Mouse (Mus musculus) embryonic facial prominence, embryonic 12.5 days (tissue): ENCODE results near the gene Gm44502. TPM values are rescaled to one million over a fixed set of nuclear protein-coding genes. Genes with fewer than 3 reads are reported as not detected.

Experiments
- ATAC-seq: fragments of 200-750 bp; cut with Nextera tagmentation; 2 replicates; pipeline ENCODE4 v1.8.0; 2017; ENCODE audit not compliant: insufficient number of reproducible peaks, insufficient read depth, low FRiP score, low TSS enrichment
- H3K27ac ChIP-seq: fragments of 300-500 bp; sonication (generic); 2 replicates; pipeline ENCODE4 v1.5.1; 2016; ENCODE audit warnings: mild to moderate bottlenecking
- H3K27me3 ChIP-seq: fragments of 300-500 bp; sonication (generic); 2 replicates; pipeline ENCODE4 v1.6.1; 2016; ENCODE audit warnings: mild to moderate bottlenecking, moderate library complexity
- H3K36me3 ChIP-seq: fragments of 300-500 bp; sonication (generic); 2 replicates; pipeline ENCODE4 v1.6.1; 2016; ENCODE audit warnings: mild to moderate bottlenecking
- H3K4me1 ChIP-seq: fragments of 300-500 bp; sonication (generic); 2 replicates; pipeline ENCODE4 v1.6.1; 2016
- H3K4me2 ChIP-seq: fragments of 300-500 bp; sonication (generic); replicated peaks from 2 replicates; pipeline ENCODE4 v1.6.1; 2016; ENCODE audit warnings: mild to moderate bottlenecking, moderate library complexity
- H3K4me3 ChIP-seq: fragments of 300-500 bp; sonication (generic); 2 replicates; pipeline ENCODE4 v1.5.1; 2016; ENCODE audit warnings: mild to moderate bottlenecking
- H3K9ac ChIP-seq: fragments of 300-500 bp; sonication (generic); 2 replicates; pipeline ENCODE4 v1.6.1; 2016; ENCODE audit warnings: mild to moderate bottlenecking, moderate library complexity
- H3K9me3 ChIP-seq: fragments of 300-500 bp; sonication (generic); 2 replicates; pipeline ENCODE4 v1.6.1; 2016; ENCODE audit warnings: mild to moderate bottlenecking, moderate library complexity
- WGBS: fragments of 180-500 bp; shearing (Covaris S2); methylation state at CpG from one replicate; pipeline ENCODE4 v1.1.7; 2016; 5-methylcytosine and 5-hydroxymethylcytosine counted together
- polyA plus RNA-seq: library from polyadenylated mRNA; unstranded; fragments of >200 nt; fragmentation: Nextera tagmentation; extraction: Ambion mirVana; gene quantifications from 2 replicates; pipeline ENCODE4 v1.2.1, GENCODE M21; 2016

Gm44502 gene
- polyA plus RNA-seq, 1 experiment from 2014 or later: not detected

DNA sequence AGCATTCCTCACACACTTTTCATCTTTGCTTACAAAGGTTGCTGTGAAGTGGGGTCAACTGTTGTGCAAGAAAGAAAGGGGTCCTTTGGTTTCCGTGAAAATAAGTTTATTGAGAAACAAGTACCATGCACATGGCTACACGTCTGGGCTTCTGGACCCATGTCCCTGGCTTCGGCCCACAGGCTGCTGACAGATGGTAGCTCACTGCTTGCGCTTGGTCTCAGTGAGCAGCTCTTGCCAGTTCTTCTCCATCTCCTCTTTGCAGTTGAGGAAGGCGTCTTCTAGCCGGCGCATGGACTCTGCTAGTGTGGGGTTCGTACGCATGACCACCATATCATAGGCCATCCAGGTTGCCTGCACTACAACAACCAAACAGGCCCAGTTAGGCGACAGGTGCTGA is 39.4 kb downstream of the Gm44502 start:
- no peaks in the 10 kb centered on the region for H3K9me3 ChIP-seq
- 90% methylated on average over 10 of the region's 10 CpGs for WGBS
- no peak overlapping the region for H3K27ac ChIP-seq
- ATAC-seq: no peak
- no peaks in the 10 kb centered on the region for H3K36me3 ChIP-seq
- no peaks in the 10 kb centered on the region for H3K4me1 ChIP-seq
- no peak overlapping the region for H3K9ac ChIP-seq
- no peaks in the 10 kb centered on the region; the same call in 1 of the 2 replicates for H3K27me3 ChIP-seq
- H3K4me3 ChIP-seq: no peak overlapping the region
- H3K4me2 ChIP-seq: no peak overlapping the region

DNA sequence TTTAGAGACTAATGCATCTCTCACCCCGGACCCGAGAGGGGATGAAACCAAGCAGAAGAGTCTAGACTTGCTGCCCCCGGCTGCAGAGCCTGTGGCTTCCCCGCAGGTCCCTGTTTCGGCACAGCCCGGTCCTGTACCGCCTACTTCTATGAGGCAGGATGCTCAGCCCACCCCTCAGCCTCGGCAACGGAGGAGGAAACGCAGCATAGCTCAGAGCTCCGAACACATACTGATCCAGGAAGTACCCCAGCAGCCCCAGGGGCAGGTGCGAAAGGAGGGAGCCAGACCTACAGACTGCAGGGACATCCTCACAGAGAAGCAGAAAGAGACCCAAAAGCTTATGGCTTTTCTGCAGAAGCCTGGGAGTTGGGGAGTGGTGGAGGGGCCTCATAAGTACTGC is 42.4 kb downstream of the Gm44502 start:
- H3K9me3 ChIP-seq: no peaks in the 10 kb centered on the region
- 45% methylated on average over 12 of the region's 12 CpGs for WGBS
- peaks cover 5% of the 10 kb centered on the region for H3K27me3 ChIP-seq
- no peaks in the 10 kb centered on the region for H3K36me3 ChIP-seq
- no peak overlapping the region for H3K4me2 ChIP-seq
- no peak overlapping the region for H3K27ac ChIP-seq
- no peak overlapping the region for H3K9ac ChIP-seq
- H3K4me1 ChIP-seq: no peaks in the 10 kb centered on the region
- H3K4me3 ChIP-seq: no peak overlapping the region
- no peak for ATAC-seq

DNA sequence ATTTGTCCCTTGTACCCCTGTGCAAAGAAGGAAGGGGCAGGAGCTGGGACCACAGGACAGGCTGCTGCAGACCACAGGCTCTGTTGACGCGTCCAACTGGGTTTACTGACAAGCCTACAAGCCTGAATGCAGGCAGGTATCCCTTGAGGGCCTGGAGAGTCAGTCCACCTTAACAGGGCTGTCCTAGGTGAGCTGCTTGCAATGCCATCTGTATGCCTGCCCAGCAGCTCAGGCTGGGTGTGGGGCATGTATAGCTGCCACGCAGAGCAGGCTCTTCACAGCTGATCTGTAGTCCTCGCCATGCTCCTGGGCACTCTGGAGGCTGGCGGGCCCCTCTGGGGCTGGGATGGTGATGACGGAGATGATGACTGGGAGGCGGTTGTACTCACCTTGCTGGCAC is 44.9 kb downstream of the Gm44502 start, which contains the start of gene Klhdc7b:
TSS of gene Klhdc7b (plus strand) at position 301 of the 400 bp plus-strand sequence.
- no peak within 1 kb of the TSS for H3K4me2 ChIP-seq
- no peaks in the 10 kb centered on the region for H3K36me3 ChIP-seq
- peak; percentile 55; the same call in 1 of the 2 replicates for ATAC-seq
- peaks cover 14% of the 10 kb centered on the region for H3K27me3 ChIP-seq
- 78% methylated on average over 7 of the region's 7 CpGs for WGBS
- no peak within 1 kb of the TSS for H3K27ac ChIP-seq
- no peaks in the 10 kb centered on the region for H3K4me1 ChIP-seq
- no peak within 1 kb of the TSS for H3K9ac ChIP-seq
- H3K9me3 ChIP-seq: no peaks in the 10 kb centered on the region
- no peak within 1 kb of the TSS for H3K4me3 ChIP-seq

DNA sequence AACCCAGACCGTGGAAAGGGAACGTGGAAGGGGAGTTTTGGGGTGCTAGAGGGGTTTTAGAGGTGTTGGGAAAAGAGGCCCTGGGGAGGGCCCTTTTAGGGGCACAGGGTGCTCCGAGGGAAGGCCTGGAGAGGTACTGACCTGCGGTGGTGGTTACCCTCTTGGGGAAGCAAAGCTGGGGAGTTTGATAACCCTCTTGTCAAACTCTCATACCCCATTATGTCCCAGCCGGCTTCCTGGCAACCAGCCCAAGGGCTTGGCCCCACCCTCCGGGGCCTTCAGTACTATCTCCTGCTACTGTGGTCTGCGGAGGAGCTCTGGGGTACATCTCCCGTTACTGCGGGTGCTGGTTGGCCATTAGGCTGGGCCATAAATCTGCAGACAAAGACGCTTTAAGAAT is 50.1 kb downstream of the Gm44502 start:
- H3K9me3 ChIP-seq: no peaks in the 10 kb centered on the region
- peak overlapping the region; percentile 30 for H3K4me3 ChIP-seq
- no peak overlapping the region for H3K27ac ChIP-seq
- peak overlapping the region; percentile 64 for H3K4me2 ChIP-seq
- WGBS: 10% methylated on average over 10 of the region's 10 CpGs
- ATAC-seq: no peak
- no peak overlapping the region for H3K9ac ChIP-seq
- peaks cover 52% of the 10 kb centered on the region for H3K27me3 ChIP-seq
- H3K36me3 ChIP-seq: no peaks in the 10 kb centered on the region
- H3K4me1 ChIP-seq: peaks cover 16% of the 10 kb centered on the region

DNA sequence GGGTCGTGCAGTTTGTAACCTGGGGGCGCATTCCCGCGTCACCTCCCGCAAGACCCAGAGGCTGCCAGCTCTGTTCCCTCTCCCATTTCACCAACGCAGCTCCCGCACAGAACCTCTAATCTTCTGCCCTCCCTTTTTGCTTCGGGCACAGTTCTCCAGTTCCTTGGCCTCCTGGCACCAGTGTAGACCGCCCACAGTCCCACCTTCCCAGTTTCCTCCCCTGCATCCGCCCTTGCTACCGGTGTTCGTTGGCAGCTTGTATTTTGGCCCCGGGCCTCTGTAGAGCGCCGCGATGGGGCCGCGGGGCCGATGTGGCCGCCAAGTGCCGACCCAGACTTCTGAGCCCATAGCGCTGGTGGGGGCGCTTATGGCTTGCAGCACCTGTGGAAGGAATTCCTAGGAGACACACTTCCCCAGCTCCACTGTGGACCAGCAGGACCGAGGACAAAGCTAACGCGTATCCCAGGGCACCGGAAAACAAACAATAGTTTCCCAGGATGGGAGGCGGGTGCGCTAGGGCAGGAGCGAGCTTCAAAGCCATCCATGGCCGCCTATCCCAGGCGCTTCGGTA is 50.6 kb downstream of the Gm44502 start, which contains the start of gene Odf3b:
TSS of gene Odf3b (minus strand) at position 452 of the 571 bp plus-strand sequence.
- Histone ChIP-seq H3K36me3 (no peaks in the 10 kb centered on the region), H3K27ac (no peak within 1 kb of the TSS), H3K4me2 (peak within 1 kb of the TSS; percentile 64), H3K4me3 (peak within 1 kb of the TSS; percentile 30), H3K27me3 (peaks cover 52% of the 10 kb centered on the region), H3K9ac (peak within 1 kb of the TSS; percentile 16; the same call in 1 of the 2 replicates), H3K4me1 (peaks cover 16% of the 10 kb centered on the region), H3K9me3 (no peaks in the 10 kb centered on the region)
- ATAC-seq: no peak
- under 1% methylated on average over 33 of the region's 33 CpGs for WGBS

DNA sequence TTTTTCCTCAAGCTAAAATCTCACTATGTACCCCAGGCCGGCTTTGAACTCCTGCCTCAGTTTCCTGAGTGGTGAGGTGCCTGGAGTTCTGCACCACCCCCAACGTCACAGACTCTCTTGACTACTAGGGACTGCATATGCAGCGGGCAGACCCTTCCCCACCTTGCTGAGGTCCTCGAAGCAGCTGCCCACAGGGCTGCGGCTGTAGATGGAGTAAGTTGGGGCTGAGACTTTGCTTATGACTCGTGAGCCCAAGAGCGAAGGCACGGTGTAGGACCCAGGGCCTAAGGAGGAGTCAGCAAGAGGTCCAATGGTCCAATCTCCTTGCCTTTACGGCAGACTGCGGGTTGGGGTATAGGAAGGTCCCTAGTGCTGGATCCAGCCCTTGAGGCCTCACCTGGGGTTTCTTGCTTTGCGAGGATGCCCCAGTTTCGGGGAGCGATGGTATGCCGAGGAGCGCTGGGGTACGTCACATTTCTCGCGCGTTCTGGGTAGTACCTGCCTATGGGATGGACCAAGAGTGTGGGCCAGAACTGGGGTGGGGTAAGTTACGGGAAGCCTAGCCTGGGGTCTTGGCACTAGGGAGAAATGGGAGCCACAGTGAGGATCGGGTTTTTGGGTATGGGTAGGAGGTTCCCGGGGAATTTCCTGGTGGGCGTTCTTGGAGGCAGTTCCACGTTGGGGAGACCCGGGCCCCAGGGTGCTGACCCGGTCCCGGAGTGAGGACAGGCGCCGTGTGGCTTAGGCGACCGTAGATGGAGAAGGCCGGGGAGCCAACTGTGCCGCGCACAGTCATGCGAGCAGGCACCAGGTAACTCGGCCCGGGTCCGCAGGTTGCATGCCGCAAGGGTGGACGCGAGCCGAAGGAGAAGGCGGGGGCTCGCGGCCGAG is 51.3 kb downstream of the Gm44502 start:
- 0 out of 2 replicates have a peak overlapping the region, but pooled peaks have one; percentile 16 for H3K9ac ChIP-seq
- 10% methylated on average over 46 of the region's 46 CpGs for WGBS
- H3K4me3 ChIP-seq: peak overlapping the region; percentile 30
- peak overlapping the region; percentile 64 for H3K4me2 ChIP-seq
- H3K9me3 ChIP-seq: no peaks in the 10 kb centered on the region
- peaks cover 52% of the 10 kb centered on the region for H3K27me3 ChIP-seq
- H3K27ac ChIP-seq: no peak overlapping the region
- no peaks in the 10 kb centered on the region for H3K36me3 ChIP-seq
- no peak for ATAC-seq
- H3K4me1 ChIP-seq: peaks cover 16% of the 10 kb centered on the region

DNA sequence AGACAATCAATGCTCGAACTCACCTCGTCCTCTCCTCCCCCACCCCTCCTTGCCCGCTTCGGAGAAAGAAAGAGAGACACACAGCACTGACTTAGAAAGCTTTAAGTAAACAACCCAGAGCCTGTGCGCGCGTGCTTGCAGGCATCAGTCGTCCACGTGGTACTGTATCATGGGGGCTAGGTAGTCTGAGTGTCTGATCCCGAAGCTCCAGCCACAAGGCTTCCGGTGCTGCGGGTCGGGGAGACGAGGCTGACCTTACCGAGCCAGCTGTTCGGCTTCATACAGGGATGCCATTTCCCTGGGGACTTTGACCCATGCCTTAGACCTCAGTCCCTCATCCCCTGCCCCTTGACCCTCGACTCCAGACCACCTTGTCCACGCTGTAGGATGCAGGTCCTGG is 52.1 kb downstream of the Gm44502 start:
- no peak overlapping the region for H3K4me3 ChIP-seq
- 0 out of 2 replicates have a peak, but pooled peaks cover 4% of the 10 kb centered on the region for H3K36me3 ChIP-seq
- peaks cover 23% of the 10 kb centered on the region for H3K4me1 ChIP-seq
- H3K27me3 ChIP-seq: peaks cover 47% of the 10 kb centered on the region
- no peaks in the 10 kb centered on the region for H3K9me3 ChIP-seq
- WGBS: 5% methylated on average over 18 of the region's 18 CpGs
- no peak overlapping the region for H3K9ac ChIP-seq
- H3K4me2 ChIP-seq: peak overlapping the region; percentile 0; the same call in 1 of the 2 replicates
- H3K27ac ChIP-seq: no peak overlapping the region
- ATAC-seq: no peak

DNA sequence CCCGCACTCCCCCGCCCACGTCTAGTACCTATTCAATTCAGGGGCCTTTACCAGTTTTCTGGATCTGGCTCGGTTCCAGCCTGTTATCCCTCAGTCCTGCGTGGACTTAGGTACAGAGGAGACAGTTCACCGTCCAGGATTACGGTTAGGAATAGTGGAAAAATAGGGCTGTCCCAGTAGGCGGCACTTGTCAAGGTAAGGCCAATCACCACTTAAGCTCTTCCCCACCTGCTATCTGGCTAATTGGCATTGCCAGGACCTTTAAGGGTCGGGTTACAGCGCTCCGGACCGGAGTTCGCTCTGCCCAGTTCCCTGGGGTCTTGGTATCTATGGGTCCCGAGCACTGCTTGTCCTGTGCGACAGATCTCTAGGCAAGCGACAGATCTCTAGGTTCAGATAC is 52.5 kb downstream of the Gm44502 start, which contains the start of gene Tymp:
TSS of gene Tymp (minus strand) at position 83 of the 400 bp plus-strand sequence.
- Histone ChIP-seq H3K9ac (no peak within 1 kb of the TSS), H3K4me2 (peak within 1 kb of the TSS; percentile 0), H3K27ac (no peak within 1 kb of the TSS), H3K9me3 (no peaks in the 10 kb centered on the region), H3K4me3 (no peak within 1 kb of the TSS), H3K27me3 (peaks cover 45% of the 10 kb centered on the region), H3K4me1 (peaks cover 26% of the 10 kb centered on the region), H3K36me3 (peaks cover 8% of the 10 kb centered on the region; the same call in 1 of the 2 replicates)
- WGBS: 13% methylated on average over 16 of the region's 16 CpGs
- ATAC-seq: no peak

DNA sequence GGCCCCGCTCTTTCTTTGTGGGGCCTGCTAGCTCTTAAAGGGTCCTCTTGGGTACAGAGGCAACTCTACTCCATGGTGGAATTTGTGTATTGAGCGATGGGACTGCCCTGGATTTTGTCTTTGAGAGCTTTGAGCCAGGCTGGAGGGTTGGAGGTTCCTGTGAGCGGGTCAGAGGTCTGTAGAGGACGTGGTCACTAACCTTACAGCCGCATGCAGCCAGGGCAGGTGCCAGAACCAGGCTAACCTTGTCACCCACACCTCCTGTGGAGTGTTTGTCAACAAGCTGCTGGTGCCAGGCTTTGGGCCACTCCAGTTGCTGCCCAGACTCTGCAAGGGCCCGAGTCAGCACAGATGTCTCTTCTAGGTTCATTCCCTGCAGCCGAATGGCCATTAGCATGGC is 53.5 kb downstream of the Gm44502 start:
- Histone ChIP-seq H3K4me3 (no peak overlapping the region), H3K36me3 (peaks cover 17% of the 10 kb centered on the region), H3K9me3 (no peaks in the 10 kb centered on the region), H3K4me2 (no peak overlapping the region), H3K27me3 (peaks cover 44% of the 10 kb centered on the region), H3K4me1 (peaks cover 26% of the 10 kb centered on the region), H3K27ac (no peak overlapping the region), H3K9ac (no peak overlapping the region)
- 82% methylated on average over 7 of the region's 7 CpGs for WGBS
- ATAC-seq: no peak

DNA sequence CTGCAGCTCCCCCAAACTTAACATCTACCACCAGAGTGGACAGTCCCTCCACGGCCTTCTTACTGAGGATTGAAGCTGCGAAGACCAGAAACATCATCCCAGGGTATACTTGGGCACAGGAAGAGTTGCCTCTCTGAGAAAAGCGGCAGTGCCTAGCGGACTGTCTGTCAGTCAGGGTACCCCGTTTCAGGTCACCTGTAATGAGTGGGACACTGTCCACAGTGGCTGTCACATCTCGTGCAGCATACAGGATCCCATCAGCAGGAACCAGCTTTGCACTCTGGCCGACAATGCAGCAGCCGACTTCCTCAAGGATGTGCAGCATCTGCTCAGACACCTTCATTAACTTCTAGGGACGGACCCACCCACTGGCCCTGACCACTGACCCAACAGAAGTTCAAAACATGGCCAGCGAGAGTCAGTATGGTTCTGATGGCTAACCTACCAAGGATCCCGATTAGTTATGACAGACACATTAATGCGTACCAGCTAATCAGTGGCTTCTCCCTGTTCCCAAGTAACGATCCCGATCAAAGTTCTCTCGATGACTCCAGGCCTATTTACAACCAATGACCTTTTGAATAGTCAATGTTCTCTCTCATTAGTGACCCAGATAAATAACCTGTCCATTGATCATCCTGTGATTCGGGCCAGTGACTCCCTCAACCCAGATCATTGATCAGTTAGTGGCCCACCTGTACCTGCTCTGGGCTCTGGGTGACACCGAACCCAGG is 54.5 kb downstream of the Gm44502 start:
- Histone ChIP-seq H3K27me3 (peaks cover 40% of the 10 kb centered on the region), H3K9ac (no peak overlapping the region), H3K4me1 (peaks cover 26% of the 10 kb centered on the region), H3K27ac (no peak overlapping the region), H3K36me3 (peaks cover 28% of the 10 kb centered on the region), H3K9me3 (no peaks in the 10 kb centered on the region), H3K4me3 (no peak overlapping the region), H3K4me2 (no peak overlapping the region)
- no peak for ATAC-seq
- 88% methylated on average over 17 of the region's 17 CpGs for WGBS

DNA sequence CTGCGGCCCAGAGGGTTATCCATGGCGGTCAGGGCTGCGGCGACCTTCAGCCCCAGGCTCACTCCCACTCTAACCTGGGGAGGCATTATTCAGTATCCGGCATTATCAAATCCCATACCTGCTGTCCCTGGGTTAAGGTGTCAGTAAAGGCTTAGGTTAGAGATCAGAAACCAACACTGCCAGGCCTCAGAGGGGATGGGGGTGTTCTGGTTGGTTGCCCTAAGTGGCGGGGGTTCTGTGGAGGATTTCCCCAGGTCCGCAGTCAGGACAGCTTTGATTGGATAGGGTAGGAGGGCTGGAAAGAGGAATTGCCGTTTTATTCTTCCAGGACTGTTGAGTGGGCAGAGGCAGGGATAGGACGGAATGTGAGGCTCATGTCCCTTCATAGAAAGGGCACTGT is 55.2 kb downstream of the Gm44502 start:
- Histone ChIP-seq H3K4me3 (peak overlapping the region; percentile 57), H3K4me1 (peaks cover 26% of the 10 kb centered on the region), H3K9me3 (no peaks in the 10 kb centered on the region), H3K27me3 (peaks cover 36% of the 10 kb centered on the region), H3K4me2 (peak overlapping the region; percentile 69), H3K9ac (peak overlapping the region; percentile 65), H3K27ac (0 out of 2 replicates have a peak overlapping the region, but pooled peaks have one; percentile 81), H3K36me3 (peaks cover 34% of the 10 kb centered on the region)
- no peak for ATAC-seq
- WGBS: 47% methylated on average over 9 of the region's 9 CpGs
